Mouse (Mus musculus) ES-Bruce4 (cell line): ENCODE results near the gene Elf2. TPM values are rescaled to one million over a fixed set of nuclear protein-coding genes. Genes with fewer than 3 reads are reported as not detected.

ENCODE experiments used
- H3K27ac ChIP-seq: 2 replicates; pipeline ENCODE4 v1.5.1; 2012; ENCODE audit warnings: low read length, inconsistent platforms; ENCODE audit not compliant: insufficient read depth
- H3K27me3 ChIP-seq: 2 replicates; pipeline ENCODE4 v1.6.1; 2012; ENCODE audit warnings: mild to moderate bottlenecking, low read length, inconsistent platforms; ENCODE audit not compliant: control insufficient read depth, poor library complexity, insufficient read depth, severe bottlenecking
- H3K36me3 ChIP-seq: 2 replicates; pipeline ENCODE4 v1.6.1; 2012; ENCODE audit warnings: inconsistent platforms, mild to moderate bottlenecking, low read length, moderate library complexity; ENCODE audit not compliant: control insufficient read depth, poor library complexity, insufficient read depth, severe bottlenecking
- H3K4me1 ChIP-seq: one replicate; pipeline ENCODE4 v1.8.1; 2011; ENCODE audit warnings: low read length; ENCODE audit not compliant: control insufficient read depth, insufficient read depth
- H3K4me3 ChIP-seq: 2 replicates; pipeline ENCODE4 v1.5.1; 2011; ENCODE audit warnings: low read depth, mild to moderate bottlenecking, low read length
- H3K9ac ChIP-seq: 2 replicates; pipeline ENCODE4 v1.6.1; 2012; ENCODE audit warnings: low read depth, mild to moderate bottlenecking, inconsistent platforms; ENCODE audit not compliant: poor library complexity, severe bottlenecking
- H3K9me3 ChIP-seq: replicated peaks from 2 replicates; pipeline ENCODE4 v1.6.1; 2012; ENCODE audit warnings: mild to moderate bottlenecking, low read length, inconsistent platforms; ENCODE audit not compliant: control insufficient read depth, poor library complexity, insufficient read depth, severe bottlenecking
- CTCF ChIP-seq: IDR thresholded peaks from one replicate; pipeline ENCODE4 v1.8.1; 2011; ENCODE audit warnings: low read depth, low read length
- EP300 ChIP-seq: IDR thresholded peaks from 2 replicates; pipeline ENCODE4 v1.6.1; 2011; ENCODE audit warnings: low read depth, low read length; ENCODE audit not compliant: insufficient read depth
- POLR2A ChIP-seq: IDR thresholded peaks from one replicate; pipeline ENCODE4 v1.8.1; 2011; ENCODE audit warnings: low read length; ENCODE audit not compliant: insufficient read depth
- polyA plus RNA-seq: library from polyadenylated mRNA; stranded (reverse); fragments of >200 nt; gene quantifications from 2 replicates; pipeline ENCODE4 v1.2.4, GENCODE M21; 2011; ENCODE audit warnings: low read depth; ENCODE audit not compliant: missing spikeins, insufficient read depth, insufficient read length

The Elf2 gene
- polyA plus RNA-seq, 1 experiment = 57.7 TPM

- H3K36me3 ChIP-seq = no peaks in the 10 kb centered on the region
- H3K4me3 ChIP-seq = no peak overlapping the region
- no peaks in the 10 kb centered on the region for H3K4me1 ChIP-seq
- no peak overlapping the region for H3K9ac ChIP-seq
- no peak for TF ChIP-seq CTCF
- no peak for TF ChIP-seq POLR2A
- no peak for TF ChIP-seq EP300
- H3K9me3 ChIP-seq = no peaks in the 10 kb centered on the region; the same call in 1 of the 2 replicates
- H3K27ac ChIP-seq = no peak overlapping the region
- H3K27me3 ChIP-seq = no peaks in the 10 kb centered on the region
Observed at GRCm38 (mm10) chr3:51328546-51328945, 11.9 kb downstream of the Elf2 start.

- no peak overlapping the region for H3K9ac ChIP-seq
- no peaks in the 10 kb centered on the region for H3K36me3 ChIP-seq
- no peak overlapping the region for H3K27ac ChIP-seq
- TF ChIP-seq CTCF (no peak), EP300 (no peak), POLR2A (no peak)
- no peaks in the 10 kb centered on the region for H3K4me1 ChIP-seq
- no peak overlapping the region for H3K4me3 ChIP-seq
- no peaks in the 10 kb centered on the region; the same call in 1 of the 2 replicates for H3K9me3 ChIP-seq
- H3K27me3 ChIP-seq = no peaks in the 10 kb centered on the region
Observed at GRCm38 (mm10) chr3:51327817-51328216, 12.6 kb downstream of the Elf2 start.

GRCm38 (mm10) chr3:51327429-51327797 lies 13.1 kb downstream of the Elf2 start:
- H3K36me3 ChIP-seq = no peaks in the 10 kb centered on the region
- no peak for TF ChIP-seq POLR2A
- no peak for TF ChIP-seq CTCF
- TF ChIP-seq EP300 = no peak

GRCm38 (mm10) chr3:51326664-51327428 lies 13.6 kb downstream of the Elf2 start:
- no peak overlapping the region for H3K4me3 ChIP-seq
- TF ChIP-seq EP300 = no peak
- no peak for TF ChIP-seq CTCF
- no peak for TF ChIP-seq POLR2A
- H3K27ac ChIP-seq = no peak overlapping the region
- no peaks in the 10 kb centered on the region for H3K36me3 ChIP-seq
- no peaks in the 10 kb centered on the region; the same call in 1 of the 2 replicates for H3K9me3 ChIP-seq
- no peaks in the 10 kb centered on the region for H3K4me1 ChIP-seq
- no peak overlapping the region for H3K9ac ChIP-seq
- H3K27me3 ChIP-seq = no peaks in the 10 kb centered on the region

More at GRCm38 (mm10) chr3:51327429-51327797, 13.1 kb downstream of the Elf2 start:
- no peaks in the 10 kb centered on the region for H3K27me3 ChIP-seq
- no peak overlapping the region for H3K9ac ChIP-seq
- H3K4me1 ChIP-seq = no peaks in the 10 kb centered on the region
- H3K4me3 ChIP-seq = no peak overlapping the region
- no peaks in the 10 kb centered on the region; the same call in 1 of the 2 replicates for H3K9me3 ChIP-seq
- no peak overlapping the region for H3K27ac ChIP-seq

- Histone ChIP-seq H3K4me1 (no peaks in the 10 kb centered on the region), H3K4me3 (no peak overlapping the region), H3K27me3 (no peaks in the 10 kb centered on the region), H3K27ac (no peak overlapping the region), H3K9ac (no peak overlapping the region), H3K36me3 (no peaks in the 10 kb centered on the region), H3K9me3 (no peaks in the 10 kb centered on the region; the same call in 1 of the 2 replicates)
- TF ChIP-seq POLR2A (no peak), CTCF (no peak), EP300 (no peak)
Observed at GRCm38 (mm10) chr3:51325475-51325874, 15.0 kb downstream of the Elf2 start.

GRCm38 (mm10) chr3:51323006-51323405 lies 17.5 kb downstream of the Elf2 start:
- Histone ChIP-seq H3K9me3 (no peaks in the 10 kb centered on the region; the same call in 1 of the 2 replicates), H3K27ac (no peak overlapping the region), H3K36me3 (no peaks in the 10 kb centered on the region), H3K27me3 (no peaks in the 10 kb centered on the region), H3K9ac (no peak overlapping the region), H3K4me3 (no peak overlapping the region), H3K4me1 (no peaks in the 10 kb centered on the region)
- no peak for TF ChIP-seq CTCF
- no peak for TF ChIP-seq EP300
- TF ChIP-seq POLR2A = no peak
